Mouse (Mus musculus): ENCODE measurements around the gene Unc93a2. TPM values are rescaled to one million over a fixed set of nuclear protein-coding genes. Genes with fewer than 3 reads are reported as not detected.
"Not testable (repeated sequence)": the region's sequence is repeated elsewhere in the genome, so short reads cannot be mapped to it uniquely, and the experiment has no call there.

Unc93a2 gene
- polyA plus RNA-seq, 1 experiment: 1.1 TPM

DNA sequence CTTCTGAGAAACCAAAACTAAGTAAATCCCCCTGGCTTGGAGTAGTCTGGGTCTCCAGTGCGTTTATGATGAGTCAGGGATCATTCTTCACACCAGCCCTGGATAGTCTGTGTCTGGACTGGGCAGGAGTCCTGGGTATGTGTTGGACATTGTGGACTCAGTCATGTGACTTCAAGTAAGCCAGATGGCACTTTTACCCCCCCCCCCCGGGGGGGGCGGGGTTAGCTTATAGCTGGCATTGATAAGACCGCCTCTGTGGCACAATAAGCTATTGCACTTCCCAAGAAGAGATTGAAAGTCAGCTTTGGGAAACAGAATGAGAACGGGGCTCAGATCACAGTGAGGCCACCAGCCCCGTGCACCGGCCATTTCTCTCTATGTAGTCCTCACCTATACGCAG, 752 bp upstream of the Unc93a2 start:
- H3K4me1 ChIP-seq (ENCODE audit: control insufficient read depth, insufficient read depth, low read length); DNase-seq; H3K4me3 ChIP-seq (replicated peaks; ENCODE audit: extremely low read depth, low read depth, low read length): not testable (repeated sequence)
- 64% methylated on average over 8 of the region's 8 CpGs for WGBS

DNA sequence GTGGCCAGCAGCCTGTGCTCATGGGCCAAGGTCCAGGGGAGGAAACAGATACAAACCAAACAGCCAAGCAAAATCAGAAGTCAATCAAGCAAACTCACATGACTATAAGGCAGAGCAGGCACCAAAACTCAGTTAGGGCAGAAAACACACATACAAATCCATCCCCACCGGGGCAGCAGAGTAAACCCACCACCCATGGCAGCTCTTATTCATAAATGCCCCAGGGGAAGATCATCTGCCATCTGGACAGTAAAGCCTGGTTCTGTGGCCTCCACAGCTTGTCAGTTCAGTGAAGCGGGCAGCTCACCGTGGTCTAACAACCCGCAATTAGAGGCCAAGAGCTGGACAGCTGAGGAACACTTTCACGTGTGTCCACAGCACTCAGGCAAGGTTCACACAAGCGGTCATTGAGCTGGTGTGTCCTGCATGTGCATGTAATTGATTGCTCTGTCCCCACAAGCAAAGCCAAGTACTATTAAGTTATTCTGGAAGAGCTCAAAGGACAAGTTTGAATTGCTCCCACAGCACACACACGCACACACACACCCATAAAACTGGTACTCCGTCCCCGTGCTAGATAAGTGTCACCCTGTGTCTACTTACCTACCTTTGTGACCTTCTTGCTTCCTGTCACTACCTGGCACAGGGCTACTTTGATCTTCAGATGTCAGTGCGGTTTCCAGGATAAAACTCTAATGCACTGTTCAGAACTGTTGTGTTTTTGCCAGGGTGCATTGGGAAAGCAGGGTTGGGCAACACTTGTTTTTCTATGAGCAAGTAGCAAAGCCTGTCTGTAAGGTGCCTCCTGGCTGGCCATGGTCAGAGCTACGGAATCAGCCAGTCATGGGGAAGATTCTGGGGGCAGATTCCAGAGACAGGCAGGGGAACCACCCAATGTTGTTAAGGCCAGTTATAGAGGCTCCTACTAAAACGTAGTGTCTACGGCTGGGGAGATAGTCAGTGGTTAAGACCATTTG, 1.8 kb downstream of the Unc93a2 start:
- not testable (repeated sequence) for H3K4me1 ChIP-seq (ENCODE audit: control insufficient read depth, insufficient read depth, low read length); H3K4me3 ChIP-seq (replicated peaks; ENCODE audit: extremely low read depth, low read depth, low read length); DNase-seq
- 82% methylated on average over 12 of the region's 13 CpGs for WGBS

DNA sequence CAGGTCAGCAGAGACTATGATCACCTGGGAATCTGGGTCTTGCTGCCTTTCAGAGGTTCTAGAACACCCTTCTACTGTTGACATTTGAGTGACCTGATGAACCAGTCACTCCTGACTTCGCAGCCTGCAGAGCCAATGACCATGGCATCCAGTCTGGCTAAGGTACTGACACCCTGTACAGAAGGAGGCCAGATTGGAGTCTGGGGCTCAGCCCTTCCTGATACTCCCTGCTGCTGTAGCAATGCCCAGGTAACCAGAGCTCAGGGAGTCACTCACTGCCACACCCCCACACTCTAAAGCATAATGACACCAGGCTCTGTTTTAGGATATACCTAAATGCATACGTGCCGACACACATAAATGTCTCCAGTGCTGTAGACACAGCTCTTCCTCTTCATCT, 2.6 kb downstream of the Unc93a2 start:
- not testable (repeated sequence) for H3K4me3 ChIP-seq (replicated peaks; ENCODE audit: extremely low read depth, low read depth, low read length)

DNA sequence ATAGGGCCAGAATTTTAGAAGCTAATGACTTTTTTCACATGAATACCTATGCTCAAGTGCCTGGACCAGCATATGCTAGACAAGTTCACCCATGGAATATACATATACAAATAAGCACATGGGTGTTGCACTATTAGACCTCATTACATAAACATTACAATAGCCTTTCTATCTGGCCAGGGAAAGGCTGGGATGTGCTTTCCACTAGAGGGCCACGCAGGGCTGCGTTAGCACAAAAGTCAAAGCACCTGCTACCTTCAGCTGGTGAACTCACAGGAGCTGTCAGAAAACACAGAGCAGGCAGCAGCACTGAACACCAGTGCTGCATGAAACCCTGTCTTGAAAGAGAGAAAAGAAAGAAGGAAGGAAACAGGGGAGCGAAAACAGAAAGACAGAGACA, 7.4 kb downstream of the Unc93a2 start:
- 22% methylated on average over 2 of the region's 3 CpGs for WGBS

More for the DNA sequence above, 2.6 kb downstream of the Unc93a2 start:
- not testable (repeated sequence) for DNase-seq; H3K4me1 ChIP-seq (ENCODE audit: control insufficient read depth, insufficient read depth, low read length)
- WGBS: 85% methylated on average over 1 of the region's 3 CpGs

DNA sequence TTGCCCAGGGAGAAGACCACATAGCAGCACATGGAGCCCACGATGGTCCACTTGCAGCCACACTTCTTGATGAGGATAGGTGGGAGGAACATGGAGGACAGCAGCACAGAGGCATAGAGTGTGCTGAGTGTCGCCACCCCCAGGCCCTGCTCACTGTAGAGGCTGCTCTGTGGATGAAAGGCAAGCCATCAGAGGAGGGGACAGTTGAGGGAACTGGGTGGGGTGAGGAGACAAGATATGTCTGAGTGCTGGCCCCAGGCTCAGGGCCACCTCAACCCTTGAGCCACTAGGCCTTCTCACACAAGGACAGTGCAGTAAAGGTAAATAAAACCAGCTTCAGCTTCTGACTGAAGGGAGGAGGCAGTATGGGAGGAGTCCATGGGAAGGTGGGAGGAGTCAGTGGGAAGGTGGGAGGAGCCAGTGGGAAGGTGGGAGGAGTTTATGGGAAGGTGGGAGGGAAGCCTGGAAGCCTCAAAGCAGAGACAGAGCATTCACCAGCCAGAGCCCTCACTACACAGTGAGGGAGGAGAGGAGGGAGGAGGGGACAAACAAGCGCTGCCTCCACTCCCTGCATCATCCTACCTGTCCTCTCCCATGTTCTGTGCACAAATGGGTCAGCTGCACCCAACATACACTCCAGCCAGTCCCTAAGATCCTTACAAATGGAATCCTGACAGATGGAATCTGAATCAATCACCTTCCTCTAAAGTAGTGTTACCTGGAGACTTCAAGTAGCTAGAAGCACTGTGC, 8.1 kb downstream of the Unc93a2 start:
- WGBS: 89% methylated on average over 1 of the region's 3 CpGs
- DNase-seq; H3K4me3 ChIP-seq (replicated peaks; ENCODE audit: extremely low read depth, low read depth, low read length); H3K4me1 ChIP-seq (ENCODE audit: control insufficient read depth, insufficient read depth, low read length): not testable (repeated sequence)

More for the DNA sequence above, 7.4 kb downstream of the Unc93a2 start:
- not testable (repeated sequence) for DNase-seq; H3K4me1 ChIP-seq (ENCODE audit: control insufficient read depth, insufficient read depth, low read length); H3K4me3 ChIP-seq (replicated peaks; ENCODE audit: extremely low read depth, low read depth, low read length)

DNA sequence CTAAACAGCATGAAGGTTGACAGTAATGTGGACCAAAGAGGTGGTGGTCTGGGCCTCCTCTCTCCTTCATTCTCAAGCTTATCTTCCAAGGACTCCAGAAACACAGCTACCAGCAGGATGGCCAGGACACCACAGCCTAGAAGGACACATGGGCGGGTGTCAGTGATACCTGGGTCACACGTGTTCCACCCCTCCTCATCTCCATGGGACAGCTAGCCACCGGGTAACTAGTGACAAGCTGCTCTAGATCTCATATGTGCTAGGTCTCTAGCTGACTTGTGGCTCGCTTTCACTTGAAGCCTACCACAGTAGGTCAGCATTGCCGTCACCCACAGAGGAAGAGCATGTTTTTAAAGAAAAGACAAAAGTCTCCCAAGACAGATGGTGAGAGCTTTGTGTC, 13.4 kb downstream of the Unc93a2 start, which contains the start of gene Gm49630:
Gm49630 (minus strand) TSS at position 101 of the 400 bp plus-strand sequence.
- WGBS: 92% methylated on average over 2 of the region's 5 CpGs
- DNase-seq; H3K4me3 ChIP-seq (replicated peaks; ENCODE audit: extremely low read depth, low read depth, low read length); H3K4me1 ChIP-seq (ENCODE audit: control insufficient read depth, insufficient read depth, low read length): not testable (repeated sequence)

DNA sequence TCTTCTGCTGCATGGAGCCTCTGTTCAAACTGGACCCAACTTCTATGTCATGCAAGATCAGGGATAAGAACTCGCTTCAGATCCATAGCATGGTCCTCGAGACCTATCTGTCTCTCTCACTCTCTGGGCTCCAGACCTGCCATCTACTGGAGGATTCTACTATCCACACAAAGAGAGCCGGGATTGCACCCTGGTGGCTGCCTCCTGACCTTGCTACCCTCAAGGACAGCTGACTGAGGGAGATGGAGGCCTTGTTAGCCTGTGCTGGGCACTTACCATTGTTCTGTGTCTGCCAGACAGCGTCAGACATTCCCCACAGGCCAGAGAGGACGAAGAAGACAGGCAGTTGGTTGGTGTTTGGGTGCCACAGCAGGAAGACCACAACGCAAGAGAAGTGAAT, 15.9 kb downstream of the Unc93a2 start:
- DNase-seq; H3K4me1 ChIP-seq (ENCODE audit: control insufficient read depth, insufficient read depth, low read length); H3K4me3 ChIP-seq (replicated peaks; ENCODE audit: extremely low read depth, low read depth, low read length): not testable (repeated sequence)
- 66% methylated on average over 6 of the region's 6 CpGs for WGBS

DNA sequence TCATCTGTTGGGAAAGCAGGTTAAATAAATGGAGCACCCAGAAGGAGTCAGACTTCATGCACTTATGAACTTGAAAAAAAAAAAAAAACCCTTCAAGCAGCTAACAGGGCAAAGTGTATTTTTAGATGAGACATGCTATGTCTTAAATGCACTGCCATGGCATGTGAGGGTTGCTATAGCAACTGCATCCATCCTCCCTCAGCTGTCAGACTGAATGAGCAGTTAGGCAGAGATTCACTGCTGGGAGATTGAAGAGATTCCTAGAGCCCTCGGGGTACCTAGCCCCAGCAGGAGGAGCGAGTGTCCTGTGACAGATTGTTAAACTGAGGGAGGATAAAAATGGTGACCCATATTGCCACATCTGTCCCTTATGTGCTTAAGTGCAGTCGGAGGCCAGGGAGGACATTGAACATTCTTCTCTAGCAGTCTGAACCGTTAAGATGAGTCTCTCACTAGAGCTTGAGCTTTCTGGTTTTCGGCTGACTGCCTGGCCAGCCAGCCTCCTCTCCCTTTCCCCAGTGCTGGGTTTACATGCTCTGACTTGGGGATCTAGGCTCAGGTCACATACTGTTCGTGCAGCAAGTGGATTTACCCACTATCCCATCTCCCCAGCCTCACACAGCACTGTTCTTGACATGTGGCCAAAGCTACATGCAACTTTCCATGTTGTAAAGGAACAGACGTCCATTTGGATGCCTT, 18.4 kb downstream of the Unc93a2 start:
- DNase-seq; H3K4me1 ChIP-seq (ENCODE audit: control insufficient read depth, insufficient read depth, low read length); H3K4me3 ChIP-seq (replicated peaks; ENCODE audit: extremely low read depth, low read depth, low read length): not testable (repeated sequence)
- WGBS: 52% methylated on average over 5 of the region's 7 CpGs

DNA sequence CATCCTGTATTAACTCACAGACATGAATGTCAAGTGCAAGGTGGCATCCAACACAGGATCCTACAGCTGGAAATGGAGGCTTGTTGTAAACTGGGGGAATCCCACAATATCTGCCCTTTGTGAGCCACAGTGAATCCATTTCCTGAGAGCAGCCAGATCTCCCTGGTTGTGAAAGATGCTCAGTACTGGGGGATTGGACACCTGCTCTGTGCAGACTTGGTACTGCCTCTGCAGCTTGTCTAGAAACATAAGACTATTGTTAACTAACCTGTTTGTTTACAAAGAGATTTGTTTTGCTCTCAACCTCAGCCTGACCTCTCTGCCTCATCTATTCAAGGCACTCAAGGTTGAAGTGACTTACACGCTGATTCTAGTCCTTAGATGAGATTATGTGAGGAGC, 19.0 kb downstream of the Unc93a2 start:
- not testable (repeated sequence) for H3K4me1 ChIP-seq (ENCODE audit: control insufficient read depth, insufficient read depth, low read length); DNase-seq; H3K4me3 ChIP-seq (replicated peaks; ENCODE audit: extremely low read depth, low read depth, low read length)
- 0% methylated on average over 1 of the region's 1 CpGs for WGBS

DNA sequence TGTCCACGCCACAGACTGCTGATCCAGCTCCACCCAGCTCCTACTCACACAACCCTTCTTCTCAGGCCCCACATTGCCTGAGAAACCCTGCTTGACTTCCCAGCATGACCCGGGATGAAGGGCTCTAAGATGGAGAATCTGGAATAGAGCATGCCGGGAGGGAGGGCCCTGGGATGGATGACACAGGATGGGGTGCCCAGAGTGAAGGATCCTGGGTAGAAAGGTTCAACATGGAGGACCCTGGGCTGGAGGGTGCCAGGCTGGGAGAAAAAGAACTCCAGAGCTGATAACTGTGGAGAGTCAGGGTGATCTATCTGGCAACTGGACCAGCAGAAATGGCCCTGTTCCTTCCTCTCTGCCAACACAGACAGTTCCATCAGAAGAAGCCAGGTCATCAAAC, 19.6 kb downstream of the Unc93a2 start:
- DNase-seq; H3K4me3 ChIP-seq (replicated peaks; ENCODE audit: extremely low read depth, low read depth, low read length); H3K4me1 ChIP-seq (ENCODE audit: control insufficient read depth, insufficient read depth, low read length): not testable (repeated sequence)
- 75% methylated on average over 1 of the region's 3 CpGs for WGBS

DNA sequence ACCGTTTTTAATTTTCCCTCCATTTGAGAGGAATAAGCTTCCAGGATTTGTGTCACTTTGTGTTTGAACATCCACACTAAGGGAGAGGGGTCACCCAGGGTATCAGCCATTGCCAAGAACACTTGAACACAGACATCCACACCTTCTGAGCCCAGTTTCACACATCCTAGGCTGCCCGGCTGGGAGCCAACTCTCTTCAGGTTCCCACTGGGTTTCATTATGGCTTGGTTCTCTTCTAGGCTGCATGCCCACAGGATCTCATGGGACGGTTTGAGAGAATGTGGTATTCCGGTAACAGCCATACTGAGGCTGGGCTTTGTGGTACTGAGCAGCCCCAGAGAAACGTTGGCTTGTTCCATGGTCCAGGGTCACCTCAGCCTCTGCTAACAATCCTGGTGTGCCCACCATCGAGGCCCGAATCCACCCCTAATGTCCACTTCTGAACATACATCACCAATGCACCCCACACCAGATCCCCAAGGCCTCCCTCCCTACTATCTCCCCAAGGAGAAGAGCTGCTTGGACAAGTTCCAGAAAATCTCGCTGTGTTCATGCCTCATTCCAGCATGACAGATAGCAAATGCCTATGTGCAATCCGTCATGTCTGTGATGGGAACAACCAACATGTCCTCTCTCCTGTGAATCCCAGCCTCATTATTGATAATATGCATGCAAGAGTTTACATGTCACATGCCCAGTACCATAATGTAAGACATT, 24.4 kb downstream of the Unc93a2 start:
- 75% methylated on average over 9 of the region's 9 CpGs for WGBS
- DNase-seq; H3K4me3 ChIP-seq (replicated peaks; ENCODE audit: extremely low read depth, low read depth, low read length); H3K4me1 ChIP-seq (ENCODE audit: control insufficient read depth, insufficient read depth, low read length): not testable (repeated sequence)

DNA sequence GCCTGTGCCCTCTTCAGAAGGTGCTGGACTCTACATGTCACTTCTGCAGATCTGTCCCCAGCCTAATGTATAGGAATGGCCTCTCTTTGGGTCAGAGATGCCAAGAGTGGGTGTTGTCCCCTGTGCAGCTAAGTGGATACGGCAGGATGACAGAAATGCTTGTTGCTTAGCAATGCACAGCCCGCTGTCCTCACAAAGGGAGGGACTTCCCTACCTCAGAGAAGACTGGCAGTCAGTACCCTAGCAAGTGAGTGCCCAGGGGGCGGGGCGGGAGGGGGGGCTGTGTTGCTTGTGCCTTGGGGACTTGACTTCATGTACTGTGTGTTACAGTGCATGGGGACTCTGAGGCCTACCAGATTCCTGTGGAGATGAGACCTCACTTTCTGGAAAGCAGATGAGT, 25.5 kb downstream of the Unc93a2 start:
- DNase-seq; H3K4me1 ChIP-seq (ENCODE audit: control insufficient read depth, insufficient read depth, low read length); H3K4me3 ChIP-seq (replicated peaks; ENCODE audit: extremely low read depth, low read depth, low read length): not testable (repeated sequence)
- 86% methylated on average over 4 of the region's 4 CpGs for WGBS

DNA sequence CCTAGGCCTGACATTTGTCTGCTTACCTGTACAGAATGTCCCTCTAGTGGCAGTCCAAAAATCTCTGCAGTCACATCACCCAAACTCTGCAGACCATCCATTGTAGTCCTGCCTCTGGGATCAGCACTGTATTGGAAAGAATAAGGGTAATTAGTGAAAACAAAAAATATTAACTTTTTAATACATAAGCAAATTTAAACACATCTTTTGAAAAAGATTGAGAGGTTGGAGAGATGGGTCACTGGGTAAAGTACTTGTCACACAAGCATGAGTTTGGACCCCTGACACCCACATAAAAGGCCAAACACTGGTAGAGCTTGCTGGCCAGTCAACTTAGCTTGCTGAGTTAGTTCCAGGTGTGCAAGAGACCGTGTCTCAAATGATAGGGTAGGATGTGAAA, 32.7 kb downstream of the Unc93a2 start, which contains the start of gene Ttll2:
Ttll2 (minus strand) TSS at position 101 of the 400 bp plus-strand sequence.
- DNase-seq; H3K4me1 ChIP-seq (ENCODE audit: control insufficient read depth, insufficient read depth, low read length); H3K4me3 ChIP-seq (replicated peaks; ENCODE audit: extremely low read depth, low read depth, low read length): not testable (repeated sequence)
- WGBS: 80% methylated on average over 1 of the region's 1 CpGs

DNA sequence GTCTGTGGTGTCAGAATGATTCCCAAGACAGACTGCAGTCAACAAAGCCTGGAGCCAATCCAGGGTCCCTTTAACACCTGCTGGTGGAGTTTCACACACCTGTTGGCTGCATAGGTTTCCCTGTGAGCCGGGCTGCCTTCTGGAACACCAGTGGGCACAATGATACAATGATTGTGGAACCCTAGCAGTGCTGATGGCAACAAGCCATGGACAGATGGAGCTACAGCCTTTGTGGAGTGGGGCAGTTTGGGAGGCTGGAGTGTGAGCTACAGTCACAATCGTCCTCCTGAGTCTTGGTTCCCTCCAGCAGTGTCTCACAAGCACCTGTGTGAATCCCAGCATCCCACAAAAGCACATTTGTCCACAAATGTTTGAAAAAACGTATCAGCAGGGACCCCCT, 36.5 kb downstream of the Unc93a2 start:
- H3K4me3 ChIP-seq (replicated peaks; ENCODE audit: extremely low read depth, low read depth, low read length); H3K4me1 ChIP-seq (ENCODE audit: control insufficient read depth, insufficient read depth, low read length); DNase-seq: not testable (repeated sequence)
- WGBS: 53% methylated on average over 2 of the region's 3 CpGs

Data from lung, adult 2 months (tissue).